Mouse (Mus musculus): ENCODE measurements around the gene Nfam1. TPM values are rescaled to one million over a fixed set of nuclear protein-coding genes. Genes with fewer than 3 reads are reported as not detected.

Nfam1 gene
- polyA plus RNA-seq, 1 experiment from 2014 or later = 1.7 TPM

- Histone ChIP-seq H3K36me3 (replicated peaks) (no peaks in the 10 kb centered on the region), H3K9ac (no peak overlapping the region), H3K9me3 (no peaks in the 10 kb centered on the region), H3K27ac (no peak overlapping the region), H3K27me3 (peaks cover 26% of the 10 kb centered on the region), H3K4me1 (peaks cover 58% of the 10 kb centered on the region), H3K4me3 (replicated peaks) (no peak overlapping the region), H3K4me2 (no peak overlapping the region)
- no peak for ATAC-seq (ENCODE audit: low FRiP score)
- 67% methylated on average over 5 of the region's 5 CpGs for WGBS
Observed at GRCm38 (mm10) chr15:82947431-82947830, 85.7 kb downstream of the Nfam1 start.

GRCm38 (mm10) chr15:82944479-82945195 is 88.5 kb downstream of the Nfam1 start:
- no peaks in the 10 kb centered on the region for H3K36me3 ChIP-seq (replicated peaks)

More at GRCm38 (mm10) chr15:82944479-82945195, 88.5 kb downstream of the Nfam1 start:
- Histone ChIP-seq H3K4me1 (peaks cover 56% of the 10 kb centered on the region), H3K27me3 (0 out of 2 replicates have a peak, but pooled peaks cover 8% of the 10 kb centered on the region), H3K9me3 (no peaks in the 10 kb centered on the region), H3K27ac (no peak overlapping the region), H3K9ac (no peak overlapping the region), H3K4me2 (no peak overlapping the region), H3K4me3 (replicated peaks) (no peak overlapping the region)
- no peak for ATAC-seq (ENCODE audit: low FRiP score)
- WGBS = 79% methylated on average over 9 of the region's 9 CpGs

Small RNA genes lying within 50 kb of the gene (microRNA-seq; reads per million reads assigned to microRNA genes)
- gene Mir3080 = 31.3 reads per million, percentile 39 among the genes with 10 or more reads in this experiment

Other genes with a start within 250 kb of the Nfam1 start
- gene Cyp2d26, start 239.0 kb downstream of the Nfam1 start, polyA plus RNA-seq (2016; fragmentation: Nextera tagmentation; extraction: Ambion mirVana) = not detected in 2 replicates
- 14.7 and 14.9 TPM in 2 replicates for gene Tcf20, start 45.4 kb downstream of the Nfam1 start, polyA plus RNA-seq (2016; fragmentation: Nextera tagmentation; extraction: Ambion mirVana)
- 36.0 and 45.4 TPM in 2 replicates for gene Serhl, start 56.2 kb upstream of the Nfam1 start, polyA plus RNA-seq (2016; fragmentation: Nextera tagmentation; extraction: Ambion mirVana)
- gene Rrp7a, start 89.5 kb upstream of the Nfam1 start, polyA plus RNA-seq (2016; fragmentation: Nextera tagmentation; extraction: Ambion mirVana) = 64.8 and 65.9 TPM in 2 replicates
- 173 and 177 TPM in 2 replicates for gene Poldip3, start 116.1 kb upstream of the Nfam1 start, polyA plus RNA-seq (2016; fragmentation: Nextera tagmentation; extraction: Ambion mirVana)
- 125 and 140 TPM in 2 replicates for gene Cyb5r3, start 139.3 kb upstream of the Nfam1 start, polyA plus RNA-seq (2016; fragmentation: Nextera tagmentation; extraction: Ambion mirVana)
- 1.3 and 1.4 TPM in 2 replicates for gene A4galt, start 218.5 kb upstream of the Nfam1 start, polyA plus RNA-seq (2016; fragmentation: Nextera tagmentation; extraction: Ambion mirVana)

Measured in forebrain, embryonic 12.5 days (tissue).